Mouse (Mus musculus): Measurements from ENCODE around the gene Add3. TPM values are rescaled to one million over a fixed set of nuclear protein-coding genes. Genes with fewer than 3 reads are reported as not detected.
A peak's percentile ranks its signal among the peaks of the same experiment; 100 is the strongest.

The Add3 gene
- total RNA-seq (2012; rRNA removed) = 14.0 and 33.0 TPM in 2 replicates
- polyA plus RNA-seq (2012; ENCODE audit: insufficient read depth in 1 of 2, insufficient read length in 2 of 2, low read depth in 1 of 2, low replicate concordance in 2 of 2, missing spikeins in 1 of 2) = 10 to 100 TPM in 1 of 2 experiments, not detected in 1; 52.9 TPM

- H3K4me3 ChIP-seq (ENCODE audit: control insufficient read depth in 1 of 2, insufficient read depth in 1 of 2, low read depth in 2 of 2, low read length in 2 of 2) = peak within 1 kb of the TSS; percentile 25 to 68
- H3K27me3 ChIP-seq (ENCODE audit: control insufficient read depth in 1 of 2, insufficient read depth in 2 of 2, low read length in 2 of 2) = peaks cover 5 to 21% of the 10 kb centered on the region in 2 experiments
- peak; percentile 65 for DNase-seq (ENCODE audit: low read depth, low spot score)
- peak within 1 kb of the TSS; percentile 26; the same call in 1 of the 2 replicates for H3K27ac ChIP-seq (ENCODE audit: control insufficient read depth, low read depth, low read length)
- H3K4me1 ChIP-seq (ENCODE audit: control insufficient read depth in 1 of 2, insufficient read depth in 2 of 2, low read length in 2 of 2) = peaks cover 0 to 5% of the 10 kb centered on the region in 2 experiments; a peak in 2 of 4 replicates
- peak within 1 kb of the TSS; percentile 38 for H3K9ac ChIP-seq (ENCODE audit: control insufficient read depth, low read depth, low read length, poor library complexity, severe bottlenecking)
- H3K36me3 ChIP-seq (ENCODE audit: control insufficient read depth in 1 of 2, insufficient read depth in 2 of 2, low read length in 2 of 2) = peaks cover 0 to 8% of the 10 kb centered on the region in 2 experiments; a peak in 1 of 4 replicates
- H3K9me3 ChIP-seq (replicated peaks; ENCODE audit: insufficient read depth, low read length) = no peaks in the 10 kb centered on the region
- H3K79me2 ChIP-seq (ENCODE audit: control insufficient read depth, insufficient read depth, low read length, poor library complexity) = peaks cover 5% of the 10 kb centered on the region; the same call in 1 of the 2 replicates
- no peak for TF ChIP-seq USF1 (IDR thresholded peaks at IDR 0.05; ENCODE audit: low read depth, low read length)
- 0 out of 2 replicates have a peak, but pooled peaks have one; percentile 25 for TF ChIP-seq MAX (IDR thresholded peaks at IDR 0.05; ENCODE audit: low read length)
- 0 out of 2 replicates have a peak, but pooled peaks have one; percentile 5 for TF ChIP-seq ZNF384 (IDR thresholded peaks at IDR 0.05; ENCODE audit: low read depth, low read length)
- 0 out of 2 replicates have a peak, but pooled peaks have one; percentile 13 for TF ChIP-seq TCF12 (IDR thresholded peaks at IDR 0.05; ENCODE audit: low read depth, low read length)
- TF ChIP-seq NRF1 (IDR thresholded peaks at IDR 0.05; ENCODE audit: insufficient read depth, low read depth, low read length, poor library complexity, severe bottlenecking) = no peak
- TF ChIP-seq CHD1 (IDR thresholded peaks at IDR 0.05; ENCODE audit: low read depth, low read length) = no peak
- peak; percentile 69 for TF ChIP-seq MXI1 (IDR thresholded peaks at IDR 0.05; ENCODE audit: low read depth, low read length)
- no peak for TF ChIP-seq CHD2 (IDR thresholded peaks at IDR 0.05; ENCODE audit: low read length)
- TF ChIP-seq SMC3 (IDR thresholded peaks at IDR 0.05; ENCODE audit: low read depth, low read length) = peak; percentile 21; the same call in 1 of the 2 replicates
- no peak for TF ChIP-seq HCFC1 (IDR thresholded peaks at IDR 0.05; ENCODE audit: low read depth, low read length)
- no peak for TF ChIP-seq ZKSCAN1 (IDR thresholded peaks at IDR 0.05; ENCODE audit: low read depth, low read length)
- no peak for TF ChIP-seq GABPA (IDR thresholded peaks at IDR 0.05; ENCODE audit: low read depth, low read length)
- no peak for TF ChIP-seq TAL1 (IDR thresholded peaks at IDR 0.05; ENCODE audit: low read length)
- no peak for TF ChIP-seq POLR2AphosphoS2 (IDR thresholded peaks at IDR 0.05; ENCODE audit: low read length)
- 0 out of 2 replicates have a peak, but pooled peaks have one; percentile 37 for TF ChIP-seq E2F4 (IDR thresholded peaks at IDR 0.05; ENCODE audit: borderline replicate concordance, low read depth, low read length)
- peak; percentile 48; the same call in 1 of the 2 replicates for TF ChIP-seq SIN3A (IDR thresholded peaks at IDR 0.05; ENCODE audit: low read length)
- TF ChIP-seq MAZ (IDR thresholded peaks at IDR 0.05; ENCODE audit: low read depth, low read length) = 0 out of 2 replicates have a peak, but pooled peaks have one; percentile 67
- TF ChIP-seq TBP (IDR thresholded peaks at IDR 0.05; ENCODE audit: low read depth, low read length) = no peak
- no peak for TF ChIP-seq MEF2A (IDR thresholded peaks at IDR 0.05; ENCODE audit: extremely low read depth, insufficient replicate concordance, low read depth, low read length, poor library complexity, severe bottlenecking)
- no peak for TF ChIP-seq ELF1 (IDR thresholded peaks at IDR 0.05; ENCODE audit: low read depth, low read length)
- no peak for TF ChIP-seq BHLHE40 (IDR thresholded peaks at IDR 0.05; ENCODE audit: borderline replicate concordance, low read depth, low read length)
- no peak for TF ChIP-seq MAFK (IDR thresholded peaks at IDR 0.05; ENCODE audit: borderline replicate concordance, low read depth, low read length)
- no peak for TF ChIP-seq CTCF (IDR thresholded peaks at IDR 0.05 in 2 of 3, conservative IDR thresholded peaks at IDR 0.05 in 1 of 3; ENCODE audit: control insufficient read depth in 1 of 3, insufficient read depth in 1 of 3, low read depth in 2 of 3, low read length in 3 of 3, poor library complexity in 1 of 3, severe bottlenecking in 1 of 3)
- TF ChIP-seq MYC (IDR thresholded peaks at IDR 0.05; ENCODE audit: low read depth, low read length) = peak; percentile 67; the same call in 1 of the 2 replicates
- no peak for TF ChIP-seq MYB (IDR thresholded peaks at IDR 0.05; ENCODE audit: low read depth, low read length)
- no peak for TF ChIP-seq KAT2A (conservative IDR thresholded peaks at IDR 0.05; ENCODE audit: low read depth, low read length)
- 0 out of 4 replicates have a peak, but pooled peaks of 1 of the 2 experiments have one; percentile 14 for TF ChIP-seq EP300 (IDR thresholded peaks at IDR 0.05; ENCODE audit: low read depth in 1 of 2, low read length in 2 of 2)
- no peak for TF ChIP-seq JUND (IDR thresholded peaks at IDR 0.05; ENCODE audit: low read depth, low read length)
- no peak for TF ChIP-seq ZC3H11A (IDR thresholded peaks at IDR 0.05; ENCODE audit: low read depth, low read length)
- no peak for TF ChIP-seq NELFE (IDR thresholded peaks at IDR 0.05; ENCODE audit: low read depth, low read length)
- no peak for TF ChIP-seq RAD21 (IDR thresholded peaks at IDR 0.05; ENCODE audit: low read depth, low read length)
- no peak for TF ChIP-seq RCOR1 (IDR thresholded peaks at IDR 0.05; ENCODE audit: low read depth, low read length)
- TF ChIP-seq UBTF (IDR thresholded peaks at IDR 0.05; ENCODE audit: borderline replicate concordance, insufficient read depth, low read depth, low read length) = no peak
Measured at GRCm38 (mm10) chr19:53140044-53140803, at the start of gene Add3. Gene Add3 (plus strand): TSS chr19:53140443.
